Mouse (Mus musculus) urinary bladder, postnatal 36 days (tissue): ENCODE results near the gene Defb28.

Experiments used
- DNase-seq, 2 experiments: peaks; one replicate each; pipeline ENCODE4 v3.0.0; 2022; ENCODE audit warnings: low spot score in 2 of 2, mixed read lengths in 1 of 2

Gene Defb28

DNA sequence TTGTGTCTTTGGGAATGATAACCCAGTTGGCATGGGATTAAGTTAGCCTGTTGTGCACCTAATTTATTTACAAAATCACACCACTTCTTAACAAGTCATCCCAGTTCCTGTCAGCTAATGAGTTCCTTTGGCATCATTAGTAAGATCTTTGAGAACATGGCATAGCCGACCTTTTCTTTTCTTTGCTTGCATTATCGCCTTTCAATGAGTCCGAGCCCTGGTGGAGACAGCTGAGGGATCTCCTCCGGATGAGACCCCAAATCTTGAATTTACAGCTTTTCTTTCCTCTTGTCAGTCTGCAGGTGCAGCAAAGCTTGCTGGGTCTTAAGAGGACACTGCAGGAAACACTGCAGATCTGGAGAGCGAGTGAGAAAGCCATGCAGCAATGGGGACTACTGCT, 51.0 kb downstream of the Defb28 start, which contains the start of gene Gm17416:
TSS of gene Gm17416 (plus strand) at position 301 of the 400 bp plus-strand sequence.
- no peak for DNase-seq

- DNase-seq: no peak
Observed at GRCm38 (mm10) chr2:152569881-152570280, 51.8 kb downstream of the Defb28 start.

GRCm38 (mm10) chr2:152570313-152570712, 52.3 kb downstream of the Defb28 start:
- no peak for DNase-seq
